Mouse (Mus musculus): ENCODE data around the gene 1700088E04Rik. TPM values are rescaled to one million over a fixed set of nuclear protein-coding genes. Genes with fewer than 3 reads are reported as not detected.

1700088E04Rik gene
- polyA plus RNA-seq (2015; fragmentation: Nextera tagmentation; extraction: Ambion mirVana): 0.76 and 3.3 TPM in 2 replicates

GRCm38 (mm10) chr15:79140866-79141565, at the start of gene 1700088E04Rik, which contains the start of gene Polr2f:
TSS of gene 1700088E04Rik (minus strand) at chr15:79141253.
TSS of gene Polr2f (plus strand) at chr15:79141009.

GRCm38 (mm10) chr15:79165140-79165539, 24.1 kb upstream of the 1700088E04Rik start, which contains the start of gene Sox10:
TSS of gene Sox10 (minus strand) at chr15:79165240.

GRCm38 (mm10) chr15:79108421-79109320, 32.4 kb downstream of the 1700088E04Rik start, which contains the start of gene Micall1:
TSS of gene Micall1 (plus strand) at chr15:79108898.

Other genes starting within 250 kb of the 1700088E04Rik start
- gene Gm49510, start 241.6 kb downstream of the 1700088E04Rik start, polyA plus RNA-seq (2015; fragmentation: Nextera tagmentation; extraction: Ambion mirVana): 0.34 and 0.46 TPM in 2 replicates
- 17.5 and 24.0 TPM in 2 replicates for gene Sh3bp1, start 241.5 kb downstream of the 1700088E04Rik start, polyA plus RNA-seq (2015; fragmentation: Nextera tagmentation; extraction: Ambion mirVana)
- 5.4 and 6.1 TPM in 2 replicates for gene Pdxp, start 227.3 kb downstream of the 1700088E04Rik start, polyA plus RNA-seq (2015; fragmentation: Nextera tagmentation; extraction: Ambion mirVana)
- gene Lgals1, start 214.5 kb downstream of the 1700088E04Rik start, polyA plus RNA-seq (2015; fragmentation: Nextera tagmentation; extraction: Ambion mirVana): 444 and 544 TPM in 2 replicates
- gene Nol12, start 206.3 kb downstream of the 1700088E04Rik start, polyA plus RNA-seq (2015; fragmentation: Nextera tagmentation; extraction: Ambion mirVana): 33.0 and 33.8 TPM in 2 replicates
- gene Triobp, start 193.5 kb downstream of the 1700088E04Rik start, polyA plus RNA-seq (2015; fragmentation: Nextera tagmentation; extraction: Ambion mirVana): 14.7 and 17.5 TPM in 2 replicates
- gene H1f0, start 112.8 kb downstream of the 1700088E04Rik start, polyA plus RNA-seq (2015; fragmentation: Nextera tagmentation; extraction: Ambion mirVana): 102 and 129 TPM in 2 replicates
- 0.18 TPM in 1 of 2 replicates, not detected in the other for gene Galr3, start 99.4 kb downstream of the 1700088E04Rik start, polyA plus RNA-seq (2015; fragmentation: Nextera tagmentation; extraction: Ambion mirVana)
- 57.8 and 63.1 TPM in 2 replicates for gene Ankrd54, start 78.4 kb downstream of the 1700088E04Rik start, polyA plus RNA-seq (2015; fragmentation: Nextera tagmentation; extraction: Ambion mirVana)
- gene Eif3l, start 66.1 kb downstream of the 1700088E04Rik start, polyA plus RNA-seq (2015; fragmentation: Nextera tagmentation; extraction: Ambion mirVana): 108 and 112 TPM in 2 replicates
- 2.6 and 2.8 TPM in 2 replicates for gene Micall1, start 32.4 kb downstream of the 1700088E04Rik start, polyA plus RNA-seq (2015; fragmentation: Nextera tagmentation; extraction: Ambion mirVana)
- gene Polr2f, start 244 bp downstream of the 1700088E04Rik start, polyA plus RNA-seq (2015; fragmentation: Nextera tagmentation; extraction: Ambion mirVana): 225 and 245 TPM in 2 replicates
- not detected in 2 replicates for gene Sox10, start 24.0 kb upstream of the 1700088E04Rik start, polyA plus RNA-seq (2015; fragmentation: Nextera tagmentation; extraction: Ambion mirVana)
- gene Pick1, start 87.9 kb upstream of the 1700088E04Rik start, polyA plus RNA-seq (2015; fragmentation: Nextera tagmentation; extraction: Ambion mirVana): 9.3 and 9.6 TPM in 2 replicates
- gene Gm49486, start 88.1 kb upstream of the 1700088E04Rik start, polyA plus RNA-seq (2015; fragmentation: Nextera tagmentation; extraction: Ambion mirVana): 0.10 TPM in 1 of 2 replicates, not detected in the other
- 0.11 TPM in 1 of 2 replicates, not detected in the other for gene Slc16a8, start 113.5 kb upstream of the 1700088E04Rik start, polyA plus RNA-seq (2015; fragmentation: Nextera tagmentation; extraction: Ambion mirVana)
- 0.43 and 1.6 TPM in 2 replicates for gene Baiap2l2, start 144.3 kb upstream of the 1700088E04Rik start, polyA plus RNA-seq (2015; fragmentation: Nextera tagmentation; extraction: Ambion mirVana)
- gene Pla2g6, start 187.1 kb upstream of the 1700088E04Rik start, polyA plus RNA-seq (2015; fragmentation: Nextera tagmentation; extraction: Ambion mirVana): 4.8 and 6.4 TPM in 2 replicates
- gene Maff, start 205.4 kb upstream of the 1700088E04Rik start, polyA plus RNA-seq (2015; fragmentation: Nextera tagmentation; extraction: Ambion mirVana): 2.9 and 3.0 TPM in 2 replicates